Mouse (Mus musculus): ENCODE measurements around the gene Pdzd9.

Pdzd9 gene

GRCm38 (mm10) chr7:120635821-120636220 is 34.3 kb downstream of the Pdzd9 start:
- no peak for DNase-seq (ENCODE audit: low spot score)

- DNase-seq (ENCODE audit: low spot score): no peak
These were observed 34.8 kb downstream of the Pdzd9 start for GRCm38 (mm10) chr7:120635362-120635781.

GRCm38 (mm10) chr7:120634711-120635361 is 35.3 kb downstream of the Pdzd9 start, which contains the start of gene Uqcrc2:
TSS of gene Uqcrc2 (plus strand) at chr7:120635176.
- peak; percentile 94 for DNase-seq (ENCODE audit: low spot score)

- DNase-seq (ENCODE audit: low spot score): peak; percentile 2
These were observed 35.8 kb downstream of the Pdzd9 start for GRCm38 (mm10) chr7:120634301-120634700.

GRCm38 (mm10) chr7:120632518-120632917 is 37.6 kb downstream of the Pdzd9 start:
- DNase-seq (ENCODE audit: low spot score): no peak

GRCm38 (mm10) chr7:120620841-120621240 is 49.3 kb downstream of the Pdzd9 start:
- DNase-seq (ENCODE audit: low spot score): no peak

GRCm38 (mm10) chr7:120620075-120620771 is 49.9 kb downstream of the Pdzd9 start:
- DNase-seq (ENCODE audit: low spot score): no peak
